Mouse (Mus musculus): ENCODE data around the gene Gadd45a. TPM values are rescaled to one million over a fixed set of nuclear protein-coding genes. Genes with fewer than 3 reads are reported as not detected.

Gadd45a gene
- polyA plus RNA-seq, 1 experiment: 54.6 TPM

- TF ChIP-seq POLR2A (IDR thresholded peaks at IDR 0.05; ENCODE audit: low read depth, low read length) (no peak), CTCF (conservative IDR thresholded peaks at IDR 0.05; ENCODE audit: insufficient read depth, insufficient read length, low read depth, low read length) (no peak)
- 96% methylated on average over 12 of the region's 12 CpGs for WGBS
- H3K27me3 ChIP-seq (replicated peaks; ENCODE audit: control insufficient read depth, insufficient read depth, low read length): no peaks in the 10 kb centered on the region
- H3K4me3 ChIP-seq (ENCODE audit: insufficient read depth, low read depth, low read length): no peak overlapping the region
- H3K4me1 ChIP-seq (ENCODE audit: control insufficient read depth, insufficient read depth, low read length): peaks cover 32% of the 10 kb centered on the region
- no peak for DNase-seq
- H3K27ac ChIP-seq (ENCODE audit: insufficient read depth, low read depth, low read length): no peak overlapping the region
- no peaks in the 10 kb centered on the region for H3K36me3 ChIP-seq (ENCODE audit: control insufficient read depth, insufficient read depth, low read length)
Measured at GRCm38 (mm10) chr6:66986063-66986462, 51.2 kb downstream of the Gadd45a start.

GRCm38 (mm10) chr6:66985500-66985899 is 51.8 kb downstream of the Gadd45a start:
- Histone ChIP-seq H3K27ac (ENCODE audit: insufficient read depth, low read depth, low read length) (no peak overlapping the region), H3K4me3 (ENCODE audit: insufficient read depth, low read depth, low read length) (no peak overlapping the region), H3K36me3 (ENCODE audit: control insufficient read depth, insufficient read depth, low read length) (no peaks in the 10 kb centered on the region), H3K4me1 (ENCODE audit: control insufficient read depth, insufficient read depth, low read length) (peaks cover 36% of the 10 kb centered on the region), H3K27me3 (replicated peaks; ENCODE audit: control insufficient read depth, insufficient read depth, low read length) (no peaks in the 10 kb centered on the region)
- TF ChIP-seq CTCF (conservative IDR thresholded peaks at IDR 0.05; ENCODE audit: insufficient read depth, insufficient read length, low read depth, low read length) (no peak), POLR2A (IDR thresholded peaks at IDR 0.05; ENCODE audit: low read depth, low read length) (no peak)
- 58% methylated on average over 7 of the region's 7 CpGs for WGBS
- no peak for DNase-seq

Other genes starting within 250 kb of the Gadd45a start
- gene Vmn1r39, start 226.8 kb downstream of the Gadd45a start, polyA plus RNA-seq (2012; rRNA removed): not detected in 2 replicates
- gene Gng12, start 141.1 kb downstream of the Gadd45a start, polyA plus RNA-seq (2012; rRNA removed): 90.6 and 102 TPM in 2 replicates
- 47.8 and 62.0 TPM in 2 replicates for gene Serbp1, start 200.7 kb upstream of the Gadd45a start, polyA plus RNA-seq (2012; rRNA removed)

All from kidney, adult 2 months (tissue).